Mouse (Mus musculus) adrenal gland, postnatal 36 days (tissue): ENCODE data around the gene Mturn. TPM values are rescaled to one million over a fixed set of nuclear protein-coding genes. Genes with fewer than 3 reads are reported as not detected.

Experiments used
- DNase-seq, 2 experiments: peaks; one replicate each; pipeline ENCODE4 v3.0.0; 2021; ENCODE audit warnings: mixed read lengths in 1 of 2
- total RNA-seq, 2 experiments: library from RNA; stranded (reverse); gene quantifications; 2 replicates each; pipeline ENCODE4 v1.2.3; 2021

Gene Mturn
- total RNA-seq, 2 experiments from 2014 or later = 12.3 to 19.2 TPM

GRCm38 (mm10) chr6:54693286-54693685 is 11.9 kb downstream of the Mturn start:
- DNase-seq = no peak

GRCm38 (mm10) chr6:54698691-54699476 is 17.5 kb downstream of the Mturn start:
- peak; percentile 27 to 51 for DNase-seq

GRCm38 (mm10) chr6:54699477-54700056 is 18.1 kb downstream of the Mturn start:
- DNase-seq = peak; percentile 89

DNA sequence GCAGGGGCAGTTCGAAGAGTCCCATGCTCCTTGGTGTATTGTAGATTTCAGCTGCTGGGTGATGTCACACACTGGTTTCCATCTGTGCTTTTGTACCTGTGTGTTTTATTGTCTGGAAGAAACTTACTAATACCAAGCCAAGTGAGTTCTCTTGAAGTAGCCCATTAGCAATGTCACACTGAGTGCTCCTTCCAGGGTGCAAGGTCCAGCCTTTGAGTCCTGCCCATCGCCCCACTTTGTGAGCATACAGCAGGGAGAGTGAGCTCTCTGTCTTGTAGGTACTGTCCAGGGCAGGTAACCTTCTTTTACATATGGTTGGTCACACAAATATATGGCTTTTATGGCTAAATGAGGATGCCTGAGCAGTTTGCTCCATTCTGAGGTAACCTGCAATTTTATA is 19.1 kb downstream of the Mturn start:
- no peak for DNase-seq

- DNase-seq = no peak
Observed at GRCm38 (mm10) chr6:54701901-54702300, 20.5 kb downstream of the Mturn start.

DNA sequence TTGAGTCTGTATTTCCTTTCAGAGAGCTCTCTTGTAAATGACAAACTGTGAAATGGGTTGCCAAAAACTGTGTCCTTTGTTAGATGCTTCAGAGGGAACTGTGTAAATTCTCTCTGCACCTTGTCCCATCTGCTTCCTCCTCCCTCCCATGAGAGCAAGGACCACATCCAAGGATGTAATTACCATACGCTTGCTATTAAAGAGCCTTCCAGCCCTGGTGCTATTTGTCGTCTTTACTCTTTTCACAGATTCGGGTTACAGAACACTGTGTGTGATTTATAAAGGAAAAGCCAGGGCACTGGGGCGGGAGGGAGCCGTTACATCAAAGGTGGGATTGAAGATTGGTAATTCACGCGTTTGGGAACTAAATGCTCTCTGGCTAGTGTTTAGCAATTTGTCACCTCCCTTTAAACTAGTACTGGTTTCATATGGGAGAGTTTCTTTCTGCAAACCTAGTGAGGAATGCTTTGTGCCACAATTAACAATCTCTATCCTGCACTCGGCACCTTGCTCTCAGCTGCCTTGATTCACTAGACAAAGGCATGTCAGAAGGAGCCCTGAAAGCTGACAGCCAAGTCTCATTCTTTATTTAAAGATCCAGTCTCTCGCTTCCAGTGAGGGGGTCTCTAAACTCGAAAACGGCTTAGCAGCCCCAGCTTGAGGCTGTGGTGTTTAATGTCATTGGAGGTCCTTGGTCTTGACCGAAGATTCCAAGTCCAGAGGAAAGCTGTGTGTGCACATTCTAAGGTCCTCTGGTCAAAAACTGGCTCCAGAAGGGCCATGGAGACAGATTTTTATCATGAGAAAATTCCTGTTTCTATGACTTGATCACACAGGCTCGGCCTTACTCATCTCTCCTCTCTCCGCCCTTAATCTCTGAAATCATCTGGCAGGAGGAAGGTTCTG is 22.5 kb downstream of the Mturn start:
- no peak for DNase-seq

- DNase-seq = no peak
Observed at GRCm38 (mm10) chr6:54704539-54704845, 23.1 kb downstream of the Mturn start.

GRCm38 (mm10) chr6:54704847-54705246 is 23.4 kb downstream of the Mturn start:
- no peak for DNase-seq

- peak; percentile 36 to 66 for DNase-seq
Observed at GRCm38 (mm10) chr6:54705387-54705909, 24.0 kb downstream of the Mturn start.

GRCm38 (mm10) chr6:54706099-54706498 is 24.7 kb downstream of the Mturn start:
- DNase-seq = no peak

DNA sequence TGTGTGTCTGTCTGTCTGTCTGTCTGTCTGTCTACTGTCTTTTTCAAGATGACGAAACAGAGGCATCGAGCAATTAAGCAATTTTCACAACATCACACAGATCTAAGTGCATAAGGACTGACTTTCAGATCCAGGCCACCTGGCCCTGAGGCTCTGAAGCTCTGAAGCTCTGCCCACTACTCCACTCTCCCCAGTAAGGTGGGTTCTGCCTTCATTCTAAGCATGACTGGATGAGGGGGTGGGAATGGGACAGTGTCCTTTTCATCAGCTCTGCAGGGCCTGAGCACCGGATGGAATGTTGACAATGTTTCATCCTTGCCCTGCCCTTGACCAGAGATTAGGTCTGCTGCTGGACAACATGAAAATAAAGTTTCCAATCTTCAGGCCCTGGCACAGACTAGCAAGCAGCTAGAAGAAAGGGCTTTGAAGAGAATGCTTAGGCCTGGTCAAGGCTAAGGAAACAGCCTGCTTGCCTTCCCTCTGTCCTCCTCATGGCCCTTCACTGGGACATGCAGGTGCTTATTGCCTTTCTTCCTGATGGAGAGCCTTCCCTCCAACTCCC is 25.3 kb downstream of the Mturn start:
- no peak for DNase-seq

- no peak for DNase-seq
Observed at GRCm38 (mm10) chr6:54708646-54709045, 27.2 kb downstream of the Mturn start.

DNA sequence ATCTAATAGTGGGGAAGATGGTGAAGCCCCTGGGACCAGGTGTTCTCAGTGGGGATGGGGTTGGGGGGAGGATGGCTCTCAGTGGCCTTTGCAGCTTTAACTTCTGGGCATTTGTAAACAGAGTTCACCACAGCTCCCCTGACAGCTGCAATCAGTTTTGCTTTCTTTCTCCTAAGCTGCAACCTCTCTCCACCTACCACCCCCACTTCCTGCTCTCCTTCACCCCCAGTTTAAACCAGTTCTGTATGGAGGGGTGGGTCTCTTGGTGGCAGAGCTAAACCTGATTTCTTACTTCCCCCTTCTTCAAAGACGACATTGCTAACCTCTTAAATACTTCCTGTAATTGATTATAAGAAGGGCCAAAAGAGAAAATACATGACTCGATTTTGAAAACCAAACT is 34.3 kb downstream of the Mturn start:
- no peak for DNase-seq

DNA sequence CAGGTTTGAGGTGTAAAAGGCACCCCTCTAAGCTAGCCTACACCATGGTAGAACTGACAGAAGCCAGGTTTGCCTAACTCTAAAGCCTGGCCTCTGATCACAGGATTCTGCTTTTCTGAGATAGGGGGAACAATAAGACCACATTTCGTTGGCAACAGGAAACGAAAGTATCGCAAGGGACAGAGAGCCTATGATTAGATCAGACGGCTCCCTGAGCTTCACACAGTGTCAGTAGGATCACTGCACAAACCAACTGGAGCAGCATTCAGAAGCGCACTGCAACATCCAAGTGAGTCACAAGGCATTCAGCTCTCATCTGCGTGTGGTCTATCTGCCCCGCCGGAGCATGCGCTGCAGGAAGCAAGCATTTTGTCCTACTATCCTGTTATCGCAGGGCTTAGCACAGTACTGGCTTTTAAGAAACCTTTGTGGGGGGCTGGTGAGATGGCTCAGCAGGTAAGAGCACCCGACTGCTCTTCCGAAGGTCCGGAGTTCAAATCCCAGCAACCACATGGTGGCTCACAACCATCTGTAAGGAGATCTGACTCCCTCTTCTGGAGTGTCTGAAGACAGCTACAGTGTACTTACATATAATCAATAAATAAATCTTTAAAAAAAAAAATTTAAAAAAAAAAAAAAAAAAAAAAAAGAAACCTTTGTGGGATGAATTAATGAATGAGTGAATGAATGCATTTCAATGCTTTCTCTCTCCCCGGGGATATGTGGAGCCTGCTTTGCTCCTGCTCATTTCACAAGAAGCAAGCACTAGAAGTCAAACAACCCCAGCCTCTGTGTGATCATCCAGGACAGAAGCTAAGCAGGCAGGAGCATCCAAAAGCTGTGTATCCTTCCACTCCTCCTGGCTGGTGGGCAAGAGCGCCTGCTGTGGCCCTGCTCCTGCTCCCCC is 37.6 kb downstream of the Mturn start:
- no peak for DNase-seq

DNA sequence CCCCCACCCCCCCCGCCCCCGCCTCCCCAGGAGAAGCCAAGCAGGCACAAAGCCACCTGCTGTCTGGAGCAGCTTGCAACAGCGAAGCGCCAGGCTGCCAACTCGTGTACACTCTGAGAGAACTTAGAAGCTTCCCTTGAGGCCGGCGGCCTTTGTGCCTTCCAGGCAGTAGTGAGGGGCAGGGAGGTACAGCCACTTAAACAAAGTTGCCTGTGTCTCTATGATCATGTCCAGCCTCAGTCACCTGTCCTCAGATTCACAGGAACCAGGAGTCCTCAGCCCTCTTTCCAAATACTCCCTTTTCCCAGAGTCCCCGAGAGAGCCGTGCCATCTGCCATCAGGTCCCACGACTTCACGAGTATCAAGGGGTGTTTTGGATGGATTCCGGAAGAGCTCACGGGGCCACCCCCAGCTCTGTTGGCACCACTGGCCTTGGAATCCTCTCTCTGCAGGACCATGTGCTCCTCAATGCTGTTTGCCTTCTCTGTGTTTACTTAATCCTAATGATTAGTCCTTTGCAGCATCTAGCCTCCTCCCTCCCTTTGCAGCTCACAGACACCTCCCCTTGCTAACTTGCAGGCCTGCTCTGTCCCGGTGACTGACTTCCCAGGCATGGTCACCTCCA is 38.4 kb downstream of the Mturn start:
- peak in 1 of 2 experiments; percentile 32 for DNase-seq

DNA sequence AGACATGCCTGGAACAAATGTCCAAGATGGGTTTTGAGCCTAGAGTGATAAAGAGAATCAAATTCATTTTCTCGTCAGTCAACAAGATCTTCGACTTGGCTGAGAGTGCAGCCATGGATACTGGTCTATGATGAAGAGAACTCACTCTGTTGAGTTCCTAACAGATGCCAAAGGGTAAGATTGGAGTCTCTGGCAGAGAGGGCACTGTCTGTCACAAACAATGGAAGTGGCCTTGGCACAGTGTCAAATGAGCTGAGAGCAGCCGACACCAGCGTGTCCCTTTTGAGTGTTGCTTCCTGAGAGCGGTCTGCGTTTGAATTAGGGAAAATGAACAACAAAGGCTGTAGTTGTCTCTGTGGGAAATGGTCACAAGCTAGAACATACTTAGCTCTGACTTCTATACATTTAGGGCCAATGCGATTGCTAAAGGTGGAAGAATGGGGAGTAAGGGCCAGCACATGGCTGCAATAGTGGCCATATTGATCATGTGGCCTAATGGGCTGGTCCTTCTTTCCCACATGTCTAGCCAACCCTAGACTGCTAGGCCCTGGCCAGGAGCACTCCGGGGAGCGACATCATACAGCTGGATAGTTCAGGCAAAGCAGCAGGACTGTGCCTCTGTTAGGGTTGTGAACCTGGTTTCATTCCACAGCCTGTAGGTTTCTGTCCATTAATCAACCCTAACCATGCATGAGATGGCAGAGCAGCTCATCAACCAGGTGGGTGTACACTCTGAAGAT is 39.3 kb downstream of the Mturn start:
- DNase-seq = peak; percentile 32 to 44

DNA sequence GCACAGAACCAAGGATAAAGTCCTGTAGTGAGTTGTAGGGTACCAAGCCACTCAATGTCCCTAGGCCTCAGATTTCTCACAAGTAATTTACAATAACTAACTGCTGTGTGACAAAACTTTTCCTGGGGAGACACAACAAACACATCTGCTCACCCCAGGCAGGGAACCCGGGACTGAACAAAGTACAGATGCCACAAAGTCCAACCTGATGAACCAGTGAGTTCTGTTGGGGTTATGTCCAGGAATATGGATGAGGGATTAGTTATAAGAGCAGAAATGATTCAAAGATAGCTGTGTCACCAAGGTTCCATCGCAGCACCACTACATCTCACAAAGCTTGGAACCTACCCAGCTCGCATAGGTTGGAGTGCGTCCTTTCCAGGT is 39.8 kb downstream of the Mturn start:
- DNase-seq = no peak

DNA sequence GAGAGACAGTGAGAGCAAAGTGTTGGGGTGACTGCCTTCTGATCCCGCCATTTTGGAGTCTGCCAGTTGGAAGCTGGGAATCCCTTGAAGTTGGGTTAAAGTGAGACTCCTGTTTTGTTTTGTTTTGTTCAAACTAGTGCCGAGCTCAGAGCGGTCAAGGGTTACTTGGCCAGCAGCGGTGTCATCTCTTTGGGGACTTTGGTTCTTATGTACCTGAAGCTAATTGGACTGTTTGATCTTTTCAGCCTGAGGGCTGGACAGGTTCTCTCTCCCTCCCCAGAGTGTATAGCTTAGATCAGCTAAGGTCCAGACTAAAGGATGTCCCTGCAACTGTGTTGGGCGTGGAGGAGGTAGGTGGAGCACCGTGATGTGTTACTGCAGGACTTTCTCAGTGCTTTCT is 44.9 kb downstream of the Mturn start:
- no peak for DNase-seq

DNA sequence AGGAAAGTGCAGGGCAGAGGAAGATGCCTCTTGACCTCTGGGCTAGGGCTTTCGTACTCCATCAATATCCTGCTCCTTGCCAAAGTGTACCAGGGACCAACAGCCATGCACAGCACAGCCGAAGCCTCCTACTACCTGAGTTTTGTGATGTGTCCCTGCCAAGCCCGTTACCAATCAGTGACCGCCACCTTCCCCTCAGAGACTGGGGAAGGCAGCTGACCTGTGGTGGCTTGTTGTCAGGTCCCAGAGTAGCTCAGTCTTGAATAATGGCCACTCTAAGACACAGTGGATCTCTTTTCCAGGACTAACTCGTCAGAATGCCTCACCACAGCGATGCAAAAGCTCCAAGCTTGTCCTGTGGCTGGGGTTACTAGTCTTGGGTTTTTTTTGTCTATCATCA is 45.4 kb downstream of the Mturn start:
- DNase-seq = no peak

- DNase-seq = no peak
Observed at GRCm38 (mm10) chr6:54727416-54727815, 46.0 kb downstream of the Mturn start.
